Mouse (Mus musculus): ENCODE data around the gene Ptprk.

The Ptprk gene

GRCm38 (mm10) chr10:28112826-28113589 is 38.4 kb downstream of the Ptprk start:
- DNase-seq (ENCODE audit: inconsistent age in 2 of 2, low spot score in 1 of 2), result peak; percentile 4 to 28

GRCm38 (mm10) chr10:28113879-28114278 is 39.3 kb downstream of the Ptprk start:
- peak; percentile 11 to 44 for DNase-seq (ENCODE audit: inconsistent age in 2 of 2, low spot score in 1 of 2)

GRCm38 (mm10) chr10:28116982-28117381 is 42.4 kb downstream of the Ptprk start:
- DNase-seq (ENCODE audit: inconsistent age in 2 of 2, low spot score in 1 of 2), result no peak

GRCm38 (mm10) chr10:28118783-28119365 is 44.3 kb downstream of the Ptprk start:
- DNase-seq (ENCODE audit: inconsistent age in 2 of 2, low spot score in 1 of 2), result no peak

- DNase-seq (ENCODE audit: inconsistent age in 2 of 2, low spot score in 1 of 2), result no peak
Observed at GRCm38 (mm10) chr10:28123881-28124280, 49.3 kb downstream of the Ptprk start.

- no peak for DNase-seq (ENCODE audit: inconsistent age in 2 of 2, low spot score in 1 of 2)
Observed at GRCm38 (mm10) chr10:28128011-28128410, 53.4 kb downstream of the Ptprk start.

- DNase-seq (ENCODE audit: inconsistent age in 2 of 2, low spot score in 1 of 2), result no peak
Observed at GRCm38 (mm10) chr10:28128450-28128849, 53.8 kb downstream of the Ptprk start.

- no peak for DNase-seq (ENCODE audit: inconsistent age in 2 of 2, low spot score in 1 of 2)
Observed at GRCm38 (mm10) chr10:28130422-28130821, 55.8 kb downstream of the Ptprk start.

GRCm38 (mm10) chr10:28133770-28134169 is 59.1 kb downstream of the Ptprk start:
- DNase-seq (ENCODE audit: inconsistent age in 2 of 2, low spot score in 1 of 2), result no peak

- DNase-seq (ENCODE audit: inconsistent age in 2 of 2, low spot score in 1 of 2), result no peak
Observed at GRCm38 (mm10) chr10:28138399-28138798, 63.8 kb downstream of the Ptprk start.

- no peak for DNase-seq (ENCODE audit: inconsistent age in 2 of 2, low spot score in 1 of 2)
Observed at GRCm38 (mm10) chr10:28144459-28144858, 69.8 kb downstream of the Ptprk start.

GRCm38 (mm10) chr10:28145326-28145725 is 70.7 kb downstream of the Ptprk start:
- DNase-seq (ENCODE audit: inconsistent age in 2 of 2, low spot score in 1 of 2), result no peak

GRCm38 (mm10) chr10:28155688-28156685 is 81.4 kb downstream of the Ptprk start:
- peak in 1 of 2 experiments; percentile 22 for DNase-seq (ENCODE audit: inconsistent age in 2 of 2, low spot score in 1 of 2)

GRCm38 (mm10) chr10:28159716-28160115 is 85.1 kb downstream of the Ptprk start:
- DNase-seq (ENCODE audit: inconsistent age in 2 of 2, low spot score in 1 of 2), result no peak

GRCm38 (mm10) chr10:28161306-28161705 is 86.7 kb downstream of the Ptprk start:
- no peak for DNase-seq (ENCODE audit: inconsistent age in 2 of 2, low spot score in 1 of 2)

GRCm38 (mm10) chr10:28164250-28164649 is 89.6 kb downstream of the Ptprk start:
- DNase-seq (ENCODE audit: inconsistent age in 2 of 2, low spot score in 1 of 2), result peak in 1 of 2 experiments; percentile 57

- no peak for DNase-seq (ENCODE audit: inconsistent age in 2 of 2, low spot score in 1 of 2)
Observed at GRCm38 (mm10) chr10:28164746-28165145, 90.1 kb downstream of the Ptprk start.

- no peak for DNase-seq (ENCODE audit: inconsistent age in 2 of 2, low spot score in 1 of 2)
Observed at GRCm38 (mm10) chr10:28166610-28167009, 92.0 kb downstream of the Ptprk start.

- peak in 1 of 2 experiments; percentile 39 for DNase-seq (ENCODE audit: inconsistent age in 2 of 2, low spot score in 1 of 2)
Observed at GRCm38 (mm10) chr10:28167097-28167496, 92.5 kb downstream of the Ptprk start.

- no peak for DNase-seq (ENCODE audit: inconsistent age in 2 of 2, low spot score in 1 of 2)
Observed at GRCm38 (mm10) chr10:28171196-28171595, 96.6 kb downstream of the Ptprk start.

- no peak for DNase-seq (ENCODE audit: inconsistent age in 2 of 2, low spot score in 1 of 2)
Observed at GRCm38 (mm10) chr10:28178876-28179275, 104.3 kb downstream of the Ptprk start.
